Mouse (Mus musculus) lung, adult 2 months (tissue): ENCODE measurements at regions not wholly inside any gene's neighbourhood (a gene's known extent, or its start where the extent isn't known, plus 50 kb on each side); places are given as distances from the start of the nearest gene placed in this dataset.

Experiments used
- DNase-seq: peaks from one replicate; pipeline ENCODE4 v3.0.0; 2022
- H3K4me1 ChIP-seq: fragments of 200-500 bp; 2 replicates; pipeline ENCODE4 v1.6.1; 2011; ENCODE audit warnings: low read length; ENCODE audit not compliant: control insufficient read depth, insufficient read depth
- H3K4me3 ChIP-seq: fragments of 200-500 bp; replicated peaks from 2 replicates; pipeline ENCODE3; 2011; ENCODE audit warnings: low read depth, mild to moderate bottlenecking, control low read depth, low read length; ENCODE audit errors: extremely low read depth
- CTCF ChIP-seq: fragments of 200-500 bp; IDR thresholded peaks from 2 replicates; pipeline ENCODE4 v1.5.1; 2011; ENCODE audit warnings: mild to moderate bottlenecking, low read length, control low read depth; ENCODE audit not compliant: insufficient read depth
- POLR2A ChIP-seq: fragments of 200-500 bp; IDR thresholded peaks from 2 replicates; pipeline ENCODE4 v1.6.1; 2011; ENCODE audit warnings: low read depth, mild to moderate bottlenecking, control low read depth, low read length, borderline replicate concordance; ENCODE audit errors: extremely low read depth
- WGBS: fragments of 180-500 bp; shearing (Covaris S2); methylation state at CpG from one replicate; pipeline ENCODE4 v1.1.7; 2018; 5-methylcytosine and 5-hydroxymethylcytosine counted together

GRCm38 (mm10) chr5:33534345-33534744, 95.1 kb downstream of the Fam53a start:
- Histone ChIP-seq H3K4me3 (no peak overlapping the region), H3K4me1 (peaks cover 2% of the 10 kb centered on the region; the same call in 1 of the 2 replicates)
- DNase-seq, result no peak
- WGBS, result 16% methylated on average over 13 of the region's 13 CpGs
- TF ChIP-seq POLR2A, result no peak
- no peak for TF ChIP-seq CTCF

- no peak for DNase-seq
- no peak for TF ChIP-seq POLR2A
- no peak for TF ChIP-seq CTCF
- 92% methylated on average over 4 of the region's 4 CpGs for WGBS
- Histone ChIP-seq H3K4me1 (peaks cover 2% of the 10 kb centered on the region; the same call in 1 of the 2 replicates), H3K4me3 (no peak overlapping the region)
Measured at GRCm38 (mm10) chr5:33533185-33533584, 96.2 kb downstream of the Fam53a start.

GRCm38 (mm10) chr5:33531263-33531662, 97.5 kb upstream of the Nkx1-1 start:
- no peak for DNase-seq
- no peak overlapping the region for H3K4me3 ChIP-seq
- H3K4me1 ChIP-seq, result peaks cover 2% of the 10 kb centered on the region; the same call in 1 of the 2 replicates
- no peak for TF ChIP-seq POLR2A
- TF ChIP-seq CTCF, result no peak
- 96% methylated on average over 1 of the region's 1 CpGs for WGBS

- Histone ChIP-seq H3K4me3 (no peak overlapping the region), H3K4me1 (no peaks in the 10 kb centered on the region)
- no peak for DNase-seq
- TF ChIP-seq POLR2A, result no peak
- no peak for TF ChIP-seq CTCF
- WGBS, result 14% methylated on average over 11 of the region's 13 CpGs
Measured at GRCm38 (mm10) chr5:33529771-33530170, 96.0 kb upstream of the Nkx1-1 start.

GRCm38 (mm10) chr5:33528971-33529670, 95.3 kb upstream of the Nkx1-1 start:
- WGBS, result 43% methylated on average over 14 of the region's 14 CpGs
- Histone ChIP-seq H3K4me1 (no peaks in the 10 kb centered on the region), H3K4me3 (no peak overlapping the region)
- no peak for DNase-seq
- TF ChIP-seq POLR2A (no peak), CTCF (no peak)

GRCm38 (mm10) chr5:33527750-33528149, 94.0 kb upstream of the Nkx1-1 start:
- 74% methylated on average over 10 of the region's 10 CpGs for WGBS
- no peak for DNase-seq
- Histone ChIP-seq H3K4me3 (no peak overlapping the region), H3K4me1 (no peaks in the 10 kb centered on the region)
- TF ChIP-seq POLR2A (no peak), CTCF (no peak)

- Histone ChIP-seq H3K4me3 (no peak overlapping the region), H3K4me1 (no peaks in the 10 kb centered on the region)
- TF ChIP-seq POLR2A (no peak), CTCF (no peak)
- 84% methylated on average over 8 of the region's 8 CpGs for WGBS
- DNase-seq, result no peak
Measured at GRCm38 (mm10) chr5:33527316-33527715, 93.5 kb upstream of the Nkx1-1 start.

- H3K4me3 ChIP-seq, result no peak overlapping the region
- WGBS, result 86% methylated on average over 16 of the region's 16 CpGs
- H3K4me1 ChIP-seq, result no peaks in the 10 kb centered on the region
- TF ChIP-seq CTCF (no peak), POLR2A (no peak)
- DNase-seq, result no peak
Measured at GRCm38 (mm10) chr5:33521951-33522742, 88.4 kb upstream of the Nkx1-1 start.

GRCm38 (mm10) chr5:33520856-33521255, 87.1 kb upstream of the Nkx1-1 start:
- TF ChIP-seq POLR2A (no peak), CTCF (no peak)
- H3K4me1 ChIP-seq, result no peaks in the 10 kb centered on the region
- DNase-seq, result no peak
- 50% methylated on average over 10 of the region's 10 CpGs for WGBS
- no peak overlapping the region for H3K4me3 ChIP-seq

- Histone ChIP-seq H3K4me3 (no peak overlapping the region), H3K4me1 (no peaks in the 10 kb centered on the region)
- 85% methylated on average over 3 of the region's 3 CpGs for WGBS
- DNase-seq, result no peak
- TF ChIP-seq CTCF (no peak), POLR2A (no peak)
Measured at GRCm38 (mm10) chr5:33519394-33519793, 85.6 kb upstream of the Nkx1-1 start.
